Mouse (Mus musculus): Measurements from ENCODE around the gene Gm3512. TPM values are rescaled to one million over a fixed set of nuclear protein-coding genes. Genes with fewer than 3 reads are reported as not detected.
A peak's percentile ranks its signal among the peaks of the same experiment; 100 is the strongest.
"Not testable (repeated sequence)": the region's sequence is repeated elsewhere in the genome, so short reads cannot be mapped to it uniquely, and the experiment has no call there.

Gene Gm3512
- 8.8 and 9.6 TPM in 2 replicates for polyA plus RNA-seq (2015; fragmentation: Nextera tagmentation; extraction: Ambion mirVana)

DNA sequence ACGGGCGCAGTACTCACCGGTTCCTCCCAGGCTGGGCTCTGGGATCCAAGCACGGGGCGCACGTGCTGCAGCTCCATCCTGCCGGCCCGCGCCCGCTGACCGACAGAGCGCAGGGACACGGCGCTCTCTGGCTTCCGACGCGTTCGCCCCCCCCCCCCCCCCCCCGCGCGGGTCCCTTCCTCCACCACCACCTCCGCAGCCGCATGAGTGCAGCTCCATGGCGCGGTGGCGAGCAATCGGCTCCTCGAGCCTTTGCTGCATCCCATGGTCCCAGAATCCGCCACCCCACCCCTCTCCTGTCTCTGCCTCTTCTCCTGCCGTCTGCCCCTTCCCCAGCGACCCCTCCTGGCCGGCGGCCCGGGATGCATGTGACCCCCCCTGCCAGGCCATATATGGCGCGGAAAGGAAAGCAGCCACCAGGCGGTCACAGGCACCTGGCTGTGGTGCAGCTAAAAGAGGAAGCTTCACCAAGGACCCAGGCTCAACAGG, at the start of gene Gm3512:
Gm3512 (minus strand) TSS at position 51 of the 489 bp plus-strand sequence.
- not testable (repeated sequence) for H3K9me3 ChIP-seq; H3K36me3 ChIP-seq; H3K4me2 ChIP-seq; H3K4me1 ChIP-seq (replicated peaks); H3K9ac ChIP-seq; H3K27me3 ChIP-seq; H3K27ac ChIP-seq (replicated peaks); H3K4me3 ChIP-seq
- peak; percentile 75; the same call in 1 of the 2 replicates for ATAC-seq (ENCODE audit: low read depth)
- WGBS: no CpG with 5 or more reads among the region's 37 CpGs

GRCm38 (mm10) chr14:7200070-7200469, 25.7 kb upstream of the Gm3512 start:
- H3K4me2 ChIP-seq; ATAC-seq (ENCODE audit: low read depth); H3K9me3 ChIP-seq; H3K4me1 ChIP-seq (replicated peaks); H3K9ac ChIP-seq; H3K36me3 ChIP-seq; H3K27me3 ChIP-seq; H3K4me3 ChIP-seq; H3K27ac ChIP-seq (replicated peaks): not testable (repeated sequence)
- 81% methylated on average over 3 of the region's 3 CpGs for WGBS

DNA sequence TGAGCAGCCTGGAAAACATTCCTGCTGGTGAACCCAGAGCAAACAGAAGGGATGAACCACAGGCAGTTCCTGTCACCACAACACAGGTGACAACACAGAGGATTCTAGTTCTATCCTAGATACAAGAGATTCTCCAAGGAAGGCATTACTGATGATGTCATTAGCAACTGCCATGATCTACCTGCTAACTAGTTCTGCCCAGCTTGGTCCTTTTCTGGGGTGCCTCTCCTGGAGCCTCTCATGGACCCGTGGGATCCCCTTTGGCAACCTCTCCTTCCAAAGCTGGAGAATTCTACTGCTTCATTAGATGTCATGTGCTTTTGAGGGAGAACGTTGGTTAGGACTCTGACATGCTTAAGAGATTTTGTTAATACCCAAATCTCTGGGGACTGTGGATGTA, 20.1 kb upstream of the Gm3512 start, which contains the start of gene Gm16434:
Gm16434 (minus strand) TSS at position 101 of the 400 bp plus-strand sequence.
- not testable (repeated sequence) for H3K36me3 ChIP-seq; H3K9me3 ChIP-seq; H3K4me2 ChIP-seq; H3K4me1 ChIP-seq (replicated peaks); H3K27ac ChIP-seq (replicated peaks); ATAC-seq (ENCODE audit: low read depth); H3K9ac ChIP-seq; H3K4me3 ChIP-seq; H3K27me3 ChIP-seq
- no CpG with 5 or more reads among the region's 2 CpGs for WGBS

DNA sequence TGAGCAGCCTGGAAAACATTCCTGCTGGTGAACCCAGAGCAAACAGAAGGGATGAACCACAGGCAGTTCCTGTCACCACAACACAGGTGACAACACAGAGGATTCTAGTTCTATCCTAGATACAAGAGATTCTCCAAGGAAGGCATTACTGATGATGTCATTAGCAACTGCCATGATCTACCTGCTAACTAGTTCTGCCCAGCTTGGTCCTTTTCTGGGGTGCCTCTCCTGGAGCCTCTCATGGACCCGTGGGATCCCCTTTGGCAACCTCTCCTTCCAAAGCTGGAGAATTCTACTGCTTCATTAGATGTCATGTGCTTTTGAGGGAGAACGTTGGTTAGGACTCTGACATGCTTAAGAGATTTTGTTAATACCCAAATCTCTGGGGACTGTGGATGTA, 49.0 kb downstream of the Gm3512 start, which contains the start of gene Gm6676:
Gm6676 (minus strand) TSS at position 101 of the 400 bp plus-strand sequence.
- not testable (repeated sequence) for ATAC-seq (ENCODE audit: low read depth); H3K36me3 ChIP-seq

DNA sequence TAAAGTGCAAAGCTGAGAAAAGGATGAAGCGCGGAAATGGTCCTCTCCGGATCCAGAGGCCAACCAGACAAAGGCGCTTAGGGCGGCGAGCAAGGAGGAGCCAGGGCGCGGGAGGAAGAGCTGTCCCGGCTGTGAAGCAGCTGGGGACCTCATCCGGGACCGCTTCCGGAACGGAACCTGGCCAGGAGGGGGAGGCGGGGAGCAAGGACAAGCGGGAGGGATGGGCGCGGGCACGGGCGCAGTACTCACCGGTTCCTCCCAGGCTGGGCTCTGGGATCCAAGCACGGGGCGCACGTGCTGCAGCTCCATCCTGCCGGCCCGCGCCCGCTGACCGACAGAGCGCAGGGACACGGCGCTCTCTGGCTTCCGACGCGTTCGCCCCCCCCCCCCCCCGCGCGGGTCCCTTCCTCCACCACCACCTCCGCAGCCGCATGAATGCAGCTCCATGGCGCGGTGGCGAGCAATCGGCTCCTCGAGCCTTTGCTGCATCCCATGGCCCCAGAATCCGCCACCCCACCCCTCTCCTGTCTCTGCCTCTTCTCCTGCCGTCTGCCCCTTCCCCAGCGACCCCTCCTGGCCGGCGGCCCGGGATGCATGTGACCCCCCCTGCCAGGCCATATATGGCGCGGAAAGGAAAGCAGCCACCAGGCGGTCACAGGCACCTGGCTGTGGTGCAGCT, 69.1 kb downstream of the Gm3512 start:
- ATAC-seq (ENCODE audit: low read depth): peak; percentile 74
- WGBS: 2% methylated on average over 9 of the region's 54 CpGs
- not testable (repeated sequence) for H3K9me3 ChIP-seq

More for the DNA sequence above, 49.0 kb downstream of the Gm3512 start, which contains the start of gene Gm6676:
- H3K9me3 ChIP-seq; H3K27ac ChIP-seq (replicated peaks); H3K9ac ChIP-seq; H3K4me1 ChIP-seq (replicated peaks); H3K27me3 ChIP-seq; H3K4me3 ChIP-seq; H3K4me2 ChIP-seq: not testable (repeated sequence)
- no CpG with 5 or more reads among the region's 2 CpGs for WGBS

More for the DNA sequence above, 69.1 kb downstream of the Gm3512 start:
- H3K36me3 ChIP-seq; H3K4me1 ChIP-seq (replicated peaks); H3K27me3 ChIP-seq: not testable (repeated sequence)
- H3K4me2 ChIP-seq: peak overlapping the region; percentile 54
- H3K27ac ChIP-seq (replicated peaks): peak overlapping the region; percentile 88
- peak overlapping the region; percentile 47 for H3K4me3 ChIP-seq
- peak overlapping the region; percentile 81 for H3K9ac ChIP-seq

Other genes with a start within 250 kb of the Gm3512 start
- gene Gm6356, start 200.7 kb downstream of the Gm3512 start, polyA plus RNA-seq (2015; fragmentation: Nextera tagmentation; extraction: Ambion mirVana): not detected in 2 replicates
- gene Gm10406, start 147.1 kb downstream of the Gm3512 start, polyA plus RNA-seq (2015; fragmentation: Nextera tagmentation; extraction: Ambion mirVana): 2.7 and 3.7 TPM in 2 replicates
- not detected in 2 replicates for gene Gm3685, start 129.6 kb downstream of the Gm3512 start, polyA plus RNA-seq (2015; fragmentation: Nextera tagmentation; extraction: Ambion mirVana)
- 5.4 and 5.8 TPM in 2 replicates for gene Gm3696, start 73.9 kb downstream of the Gm3512 start, polyA plus RNA-seq (2015; fragmentation: Nextera tagmentation; extraction: Ambion mirVana)
- not detected in 2 replicates for gene Gm6676, start 49.1 kb downstream of the Gm3512 start, polyA plus RNA-seq (2015; fragmentation: Nextera tagmentation; extraction: Ambion mirVana)
- not detected in 2 replicates for gene Gm16434, start 20.0 kb upstream of the Gm3512 start, polyA plus RNA-seq (2015; fragmentation: Nextera tagmentation; extraction: Ambion mirVana)
- gene Gm3727, start 90.2 kb upstream of the Gm3512 start, polyA plus RNA-seq (2015; fragmentation: Nextera tagmentation; extraction: Ambion mirVana): not detected in 2 replicates
- gene Gm3739, start 140.5 kb upstream of the Gm3512 start, polyA plus RNA-seq (2015; fragmentation: Nextera tagmentation; extraction: Ambion mirVana): 4.2 and 5.1 TPM in 2 replicates
- not detected in 2 replicates for gene Gm5797, start 157.9 kb upstream of the Gm3512 start, polyA plus RNA-seq (2015; fragmentation: Nextera tagmentation; extraction: Ambion mirVana)
- gene Gm8374, start 190.6 kb upstream of the Gm3512 start, polyA plus RNA-seq (2015; fragmentation: Nextera tagmentation; extraction: Ambion mirVana): not detected in 2 replicates